Mouse (Mus musculus) v-Abl transformed pro-B cells (cell line): ENCODE measurements around the gene Zfp704.

ENCODE experiments used
- in situ Hi-C, 2 experiments: fragments of 400-800 bp; cut with MboI; formaldehyde crosslinking; loops; one replicate each; pipeline ENCODE4 v1.15.1; 2025; ENCODE audit not compliant: unreplicated experiment in 2 of 2

Gene Zfp704

DNA sequence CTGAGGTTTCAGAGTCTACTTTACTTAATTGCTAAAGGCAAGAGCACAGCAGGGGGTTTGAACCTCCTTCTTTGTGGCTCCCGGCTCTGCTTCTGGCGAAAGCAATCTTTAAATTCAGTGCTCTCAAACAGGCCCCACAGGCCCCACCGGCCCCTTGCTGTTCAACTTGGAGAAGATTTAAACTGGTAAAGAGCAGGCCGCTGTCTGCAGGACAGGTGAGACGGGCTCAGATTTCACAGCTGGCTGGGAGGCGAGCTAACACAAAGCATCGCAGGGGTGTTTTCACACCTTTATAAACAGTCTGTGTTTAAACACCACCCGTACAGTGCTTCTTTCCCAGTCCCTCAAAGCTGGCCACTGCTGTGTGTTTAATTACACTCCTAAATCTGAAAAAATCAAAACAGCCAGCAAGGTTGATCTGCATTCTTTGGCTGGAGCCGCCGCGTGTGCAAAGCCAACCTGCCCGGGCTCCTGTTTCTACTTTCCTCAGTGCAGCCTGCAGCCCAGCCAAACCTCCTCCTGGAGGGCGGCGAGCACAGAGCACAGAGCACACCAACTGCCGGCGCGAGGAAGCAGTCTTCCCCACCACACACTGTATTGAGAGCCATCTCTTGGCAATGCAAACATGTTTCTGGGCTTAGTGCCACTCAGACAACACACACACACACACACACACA lies 89.7 kb downstream of the Zfp704 start:
- in situ Hi-C loops = no loop called here

- in situ Hi-C loops = no loop called here
These were observed 90.4 kb downstream of the Zfp704 start for GRCm38 (mm10) chr3:9519491-9519890.

DNA sequence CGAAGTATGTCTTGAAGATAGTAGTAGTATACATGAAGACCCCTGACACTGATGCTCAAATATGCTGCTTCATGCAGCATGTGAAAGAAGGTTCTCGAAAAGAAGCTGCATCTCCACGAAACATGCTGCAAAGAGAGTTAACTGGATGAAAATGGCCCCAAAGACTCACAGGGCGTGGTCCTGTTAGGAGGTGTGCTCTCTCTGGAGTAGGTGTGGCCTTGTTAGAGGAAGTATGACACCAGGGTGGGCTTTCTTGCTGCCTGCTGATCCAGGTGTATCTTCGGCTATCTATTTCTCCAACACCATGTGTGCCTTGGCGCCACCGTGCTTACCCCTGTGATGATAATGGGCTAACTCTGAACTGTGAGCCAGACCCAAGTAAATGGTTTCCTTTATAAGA lies 90.9 kb downstream of the Zfp704 start:
- in situ Hi-C loops = no loop called here

DNA sequence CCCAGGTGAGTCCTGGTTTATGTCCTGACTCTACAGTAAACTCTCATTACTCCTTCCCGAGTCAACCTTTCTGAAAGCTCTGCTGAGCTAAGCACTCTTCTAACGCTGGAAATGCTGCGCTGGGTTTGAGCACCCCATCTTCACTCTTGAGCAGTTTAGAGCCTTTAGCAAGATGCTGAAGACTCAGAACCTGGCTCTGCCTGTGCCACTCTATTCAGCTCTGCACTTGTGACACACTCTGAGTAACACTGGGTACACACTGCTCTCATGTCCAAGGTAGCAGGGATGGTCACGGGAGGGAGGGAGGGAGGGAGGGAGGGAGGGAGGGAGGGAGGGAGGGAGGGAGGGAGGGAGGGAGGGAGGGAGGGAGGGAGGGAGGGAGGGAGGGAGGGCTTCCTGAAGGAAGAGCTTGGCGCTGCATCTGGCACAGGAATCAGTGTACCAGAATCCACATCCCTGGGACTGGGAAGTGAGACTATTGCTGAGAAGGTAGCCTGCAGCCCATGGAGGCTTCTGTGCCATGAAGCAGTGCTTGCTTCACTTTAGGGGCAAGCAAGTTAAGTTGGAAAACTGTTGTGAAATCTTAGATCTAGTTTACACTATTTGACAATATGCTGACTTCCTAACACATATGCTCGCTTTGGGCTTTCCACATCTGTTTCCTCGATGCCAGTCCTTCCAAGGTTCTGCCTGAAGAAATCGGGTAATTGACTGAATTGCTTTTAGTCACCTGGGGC lies 93.6 kb downstream of the Zfp704 start:
- in situ Hi-C loops = no loop called here

DNA sequence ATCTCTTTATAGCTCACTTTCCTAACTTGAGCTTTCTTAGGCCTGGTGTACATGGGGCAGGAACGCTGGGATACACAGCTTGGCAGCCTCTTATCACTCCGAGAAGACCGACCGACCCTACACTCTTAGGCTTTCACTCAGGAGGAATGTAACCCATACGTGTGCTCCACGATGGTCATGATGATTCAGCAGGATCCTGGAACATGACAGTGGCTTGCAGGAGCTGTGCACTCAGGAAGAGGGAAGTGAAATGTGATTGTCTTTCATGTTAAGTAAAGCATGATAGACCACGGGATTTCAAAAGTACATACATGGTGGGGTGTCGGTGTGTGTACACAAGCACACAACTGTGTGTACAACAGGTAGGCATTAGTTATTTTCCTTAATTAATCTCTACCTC lies 94.4 kb downstream of the Zfp704 start:
- in situ Hi-C loops = no loop called here

DNA sequence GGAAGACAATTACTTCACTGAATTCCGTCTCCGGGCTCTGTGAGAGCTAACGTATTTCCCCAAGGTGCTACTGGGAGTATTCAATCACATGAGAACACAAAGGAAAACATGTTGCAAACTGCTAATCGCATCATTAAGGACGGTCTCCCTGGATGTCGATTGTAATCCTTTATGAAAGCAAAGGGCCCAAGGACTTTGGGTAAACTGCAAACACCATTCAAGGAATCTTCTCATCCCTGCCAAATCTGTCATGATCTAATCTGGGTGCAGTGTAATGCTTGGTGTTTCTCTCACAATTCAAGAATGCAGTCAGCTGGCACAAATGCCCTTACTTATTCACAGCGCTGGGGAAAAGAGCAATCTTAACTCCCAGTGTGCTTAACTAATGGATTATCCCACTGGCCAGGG lies 96.2 kb downstream of the Zfp704 start:
- in situ Hi-C loops = no loop called here

DNA sequence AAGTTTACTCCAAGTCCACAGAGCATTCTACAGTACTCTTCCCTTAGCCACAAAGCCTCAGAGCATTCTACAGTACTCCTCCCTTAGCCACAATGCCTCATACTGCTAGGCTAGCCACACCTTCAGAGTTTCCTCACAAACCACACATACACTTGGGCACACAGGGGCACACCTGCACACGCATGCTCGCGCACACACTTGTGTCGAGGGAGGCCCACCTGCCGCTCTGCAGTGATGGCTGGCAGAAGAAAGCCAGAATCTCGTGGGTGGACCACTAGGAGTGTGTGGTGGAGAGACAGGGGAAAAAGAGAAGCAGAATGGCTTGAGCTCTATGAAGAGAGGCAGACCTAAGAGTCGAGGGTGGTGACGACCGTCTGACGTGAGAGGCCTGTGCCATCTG lies 97.7 kb downstream of the Zfp704 start:
- in situ Hi-C loops = no loop called here

DNA sequence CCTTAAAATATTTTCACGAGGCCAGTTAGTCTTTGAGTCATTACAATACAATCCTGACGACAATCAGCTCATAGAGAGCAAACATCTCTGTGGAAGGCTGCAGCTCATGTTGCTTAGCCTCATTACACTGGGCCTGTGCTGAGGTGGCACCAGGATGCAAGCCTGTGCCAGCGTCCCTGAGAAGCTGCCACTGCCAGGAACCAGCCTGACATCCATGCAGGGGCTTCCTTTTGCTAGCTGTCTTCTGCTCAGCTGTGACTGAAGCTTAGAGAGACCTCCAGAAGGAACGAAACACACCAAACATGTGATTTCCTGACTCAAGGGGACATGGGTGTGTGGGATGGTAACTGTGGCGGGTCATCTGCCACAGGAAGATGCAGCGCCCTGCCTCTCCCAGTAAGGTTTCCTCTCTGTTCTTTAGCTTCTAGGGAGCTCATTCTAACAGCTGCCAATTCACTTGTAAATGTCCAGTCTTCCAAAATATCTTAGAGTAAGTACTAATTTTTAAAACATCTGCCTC lies 104.1 kb downstream of the Zfp704 start:
- in situ Hi-C loops = no loop called here

GRCm38 (mm10) chr3:9504371-9504770 lies 105.5 kb downstream of the Zfp704 start:
- in situ Hi-C loops = no loop called here

DNA sequence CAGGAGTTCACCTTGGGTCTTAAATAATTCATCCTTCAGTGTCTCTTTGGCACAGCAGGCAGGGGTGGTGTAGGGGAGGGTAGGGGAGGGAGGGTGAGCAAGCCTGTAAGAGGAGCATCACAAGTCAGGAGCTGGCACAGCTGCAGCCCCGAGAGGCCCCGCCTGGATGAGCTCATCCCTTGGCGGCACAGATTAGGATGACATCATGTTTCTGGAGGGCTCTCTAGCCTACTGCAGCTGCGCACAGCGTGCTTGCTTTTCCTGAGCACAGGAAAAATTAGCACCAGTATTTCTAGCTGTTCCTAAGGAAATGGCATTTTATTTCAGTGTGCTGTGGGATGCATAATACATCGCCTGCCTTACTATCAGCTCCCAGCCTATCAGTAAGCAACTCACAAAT lies 109.2 kb downstream of the Zfp704 start:
- in situ Hi-C loops = no loop called here

DNA sequence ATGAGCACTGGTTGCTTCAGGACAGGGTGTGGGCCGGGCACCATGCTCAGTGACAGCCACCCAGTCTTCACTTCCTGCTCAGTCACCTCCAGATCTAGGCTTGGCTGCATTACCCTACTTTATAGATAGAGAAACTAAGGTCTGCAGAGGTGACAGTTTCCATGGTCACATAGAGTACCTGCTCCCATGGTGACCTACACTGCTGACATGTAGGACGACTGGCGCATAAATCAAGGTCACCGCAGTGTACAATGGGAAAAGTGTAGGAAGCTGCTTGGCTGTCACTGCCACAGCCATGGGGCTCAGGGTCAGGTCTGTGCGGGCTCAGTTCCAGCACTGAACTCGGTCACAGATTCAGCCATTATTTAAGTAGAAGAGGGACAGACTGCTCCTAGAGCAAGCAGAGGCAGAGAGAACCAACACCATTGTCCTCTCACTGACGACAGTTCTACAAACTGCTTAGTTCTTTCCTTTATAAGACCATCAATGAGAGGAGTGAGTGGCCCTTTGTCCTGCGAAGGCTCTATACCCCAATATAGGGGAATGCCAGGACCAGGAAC lies 109.8 kb downstream of the Zfp704 start:
- in situ Hi-C loops = no loop called here

- in situ Hi-C loops = no loop called here
These were observed 110.4 kb downstream of the Zfp704 start for GRCm38 (mm10) chr3:9499489-9499888.

- in situ Hi-C loops = no loop called here
These were observed 112.6 kb downstream of the Zfp704 start for GRCm38 (mm10) chr3:9497260-9497659.

DNA sequence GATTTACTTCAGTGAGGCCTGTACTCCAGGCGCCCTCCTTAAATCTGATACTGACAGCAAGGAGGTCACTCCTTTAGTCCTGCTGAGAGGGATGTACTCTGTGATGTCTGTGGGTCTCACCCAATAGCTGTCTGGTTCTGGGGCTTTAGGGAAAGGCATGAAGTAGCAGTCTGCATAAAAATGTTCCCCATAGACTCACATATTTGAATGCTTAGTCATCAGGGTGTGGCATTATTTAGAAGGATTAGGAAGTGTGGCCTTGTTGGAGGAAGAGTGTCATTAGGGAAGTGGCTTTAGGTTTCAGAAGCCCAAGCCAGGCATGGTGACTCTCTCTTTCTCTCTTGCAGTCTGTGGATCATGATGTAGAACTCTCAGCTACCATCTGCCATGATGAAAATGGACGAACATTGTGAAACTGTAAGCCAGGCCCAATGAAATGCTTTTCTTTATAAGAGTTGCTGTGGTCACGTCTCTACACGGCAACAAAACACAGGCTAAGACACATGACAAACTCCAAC lies 118.1 kb downstream of the Zfp704 start:
- in situ Hi-C loops = no loop called here

DNA sequence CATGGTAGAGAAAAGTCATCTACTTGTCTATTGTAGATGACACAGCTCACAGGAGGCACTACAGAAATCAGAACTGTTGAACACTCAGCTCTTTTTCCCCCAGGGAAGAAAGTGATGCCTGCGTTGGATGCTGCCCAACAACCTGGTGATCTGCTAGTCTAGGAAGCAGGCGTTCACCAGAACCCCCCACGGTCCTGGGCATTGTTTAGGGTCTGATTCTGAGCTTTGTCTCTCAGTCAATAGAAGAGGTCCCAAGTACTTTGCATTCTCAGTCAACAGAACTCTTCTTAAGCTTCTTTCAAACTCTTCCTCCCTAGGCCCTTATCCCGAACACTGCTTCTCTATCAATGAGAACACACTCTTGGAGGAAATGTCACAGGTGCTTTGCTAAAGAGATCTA lies 122.2 kb downstream of the Zfp704 start:
- in situ Hi-C loops = no loop called here

GRCm38 (mm10) chr3:9485506-9485905 lies 124.4 kb downstream of the Zfp704 start:
- in situ Hi-C loops = no loop called here

- in situ Hi-C loops = no loop called here
These were observed 127.9 kb downstream of the Zfp704 start for GRCm38 (mm10) chr3:9481956-9482355.

DNA sequence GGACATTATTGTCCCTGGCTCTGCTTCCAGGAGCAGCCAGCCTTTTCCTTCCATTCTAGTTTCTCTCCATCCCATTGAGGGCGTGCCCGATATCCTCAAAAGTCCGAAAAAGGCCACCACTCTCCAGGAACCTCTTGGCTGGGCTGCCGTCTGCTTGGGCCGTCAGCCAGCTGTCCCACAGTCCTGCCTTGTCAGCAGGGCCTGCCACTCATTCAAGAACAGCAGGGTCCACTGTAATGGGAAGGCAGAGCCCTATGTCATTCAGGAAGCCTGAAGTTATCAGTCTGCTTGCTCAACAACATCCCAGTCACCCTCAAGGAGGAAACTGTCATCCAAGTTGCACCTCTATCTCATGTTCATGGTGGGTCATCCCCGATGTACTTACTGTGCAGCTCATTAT lies 128.5 kb downstream of the Zfp704 start:
- in situ Hi-C loops = no loop called here

- in situ Hi-C loops = no loop called here
These were observed 128.9 kb downstream of the Zfp704 start for GRCm38 (mm10) chr3:9480936-9481335.

- in situ Hi-C loops = no loop called here
These were observed 132.5 kb downstream of the Zfp704 start for GRCm38 (mm10) chr3:9477386-9477785.

DNA sequence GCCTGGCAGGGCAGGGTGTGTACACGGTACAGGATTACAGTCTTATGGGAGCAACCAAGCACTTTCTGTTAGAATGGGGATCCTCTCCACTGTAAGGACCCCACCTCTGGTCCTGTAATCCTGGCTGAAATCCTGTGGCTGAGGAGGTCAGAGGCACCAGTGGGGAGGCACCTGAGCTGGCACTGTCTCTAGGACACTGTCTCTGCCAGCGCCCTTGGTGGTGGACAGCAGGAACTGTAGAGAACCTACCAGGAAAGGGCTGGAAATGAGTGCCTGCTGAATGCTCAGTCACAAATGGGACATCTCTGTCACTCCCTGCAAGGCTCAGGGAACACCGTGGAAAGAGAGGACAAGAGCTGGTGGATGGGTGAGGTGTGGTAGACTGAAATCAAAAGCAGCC lies 133.5 kb downstream of the Zfp704 start:
- in situ Hi-C loops = no loop called here

GRCm38 (mm10) chr3:9475501-9475900 lies 134.4 kb downstream of the Zfp704 start:
- in situ Hi-C loops = no loop called here
